Comparison of ENCODE assay signal across 8 mouse cellular contexts in genomic region chr13:115100381-115101177, GRCm38 (mm10). TPM values are rescaled to one million over a fixed set of nuclear protein-coding genes. Genes with fewer than 3 reads are reported as not detected.
DNase-seq lines count a peak whose midpoint lies in the region; ATAC-seq and TF ChIP-seq lines count a peak whose summit lies in the region.

No protein-coding gene starts in this region.

- DNase-seq in lung, postnatal 0 days (ENCODE audit: low spot score), result no peak
- DNase-seq in lung, postnatal 4 days, result no peak
- peak; percentile 7 for DNase-seq in forebrain, embryonic 14.5 days (ENCODE audit: low spot score)
- DNase-seq in ovary, adult 18-20 months (ENCODE audit: low spot score), result no peak
- DNase-seq in adrenal gland, postnatal 10 days, result no peak

- no peaks in the 10 kb centered on the region for H3K27me3 ChIP-seq in lung, postnatal 0 days (replicated peaks; ENCODE audit: insufficient read depth, low read length)
- H3K27me3 ChIP-seq in forebrain, embryonic 14.5 days (replicated peaks; ENCODE audit: control insufficient read depth, insufficient read depth, low read length), result peaks cover 16% of the 10 kb centered on the region
- H3K27me3 ChIP-seq in limb, embryonic 12.5 days, result no peaks in the 10 kb centered on the region
- H3K27me3 ChIP-seq in small intestine, adult 2 months (ENCODE audit: control insufficient read depth, insufficient read depth, low read length), result no peaks in the 10 kb centered on the region

- TF ChIP-seq EP300 in lung, postnatal 0 days (IDR thresholded peaks at IDR 0.05), result no peak

- no peak for ATAC-seq in lung, postnatal 0 days
- ATAC-seq in forebrain, embryonic 14.5 days, result no peak
- ATAC-seq in limb, embryonic 12.5 days (ENCODE audit: insufficient number of reproducible peaks, insufficient read depth, low FRiP score, low TSS enrichment, low read depth), result no peak
- no peak for ATAC-seq in frontal cortex, adult (ENCODE audit: low TSS enrichment)

- TF ChIP-seq POLR2A in small intestine, adult 2 months (IDR thresholded peaks at IDR 0.05; ENCODE audit: low read depth, low read length), result no peak

- H3K4me1 ChIP-seq in lung, postnatal 0 days (ENCODE audit: insufficient read depth, low read depth, low read length), result peaks cover 4% of the 10 kb centered on the region; the same call in 1 of the 2 replicates
- peaks cover 10% of the 10 kb centered on the region for H3K4me1 ChIP-seq in forebrain, embryonic 14.5 days (ENCODE audit: control insufficient read depth, insufficient read depth, low read length)
- H3K4me1 ChIP-seq in limb, embryonic 12.5 days (replicated peaks), result peaks cover 9% of the 10 kb centered on the region
- H3K4me1 ChIP-seq in small intestine, adult 2 months (ENCODE audit: control insufficient read depth, insufficient read depth, insufficient read length, low read length), result no peaks in the 10 kb centered on the region; the same call in 1 of the 2 replicates

- WGBS in lung, postnatal 0 days, result 32% methylated on average over 11 of the region's 11 CpGs
- WGBS in forebrain, embryonic 14.5 days, result 14% methylated on average over 11 of the region's 11 CpGs
- 29% methylated on average over 11 of the region's 11 CpGs for WGBS in limb, embryonic 12.5 days
- WGBS in small intestine, adult 2 months, result 14% methylated on average over 11 of the region's 11 CpGs

- H3K27ac ChIP-seq in lung, postnatal 0 days (ENCODE audit: low read length), result peak overlapping the region; percentile 79
- 0 out of 2 replicates have a peak overlapping the region, but pooled peaks have one; percentile 27 for H3K27ac ChIP-seq in forebrain, embryonic 14.5 days (ENCODE audit: low read depth, low read length)
- no peak overlapping the region for H3K27ac ChIP-seq in limb, embryonic 12.5 days
- H3K27ac ChIP-seq in small intestine, adult 2 months (ENCODE audit: insufficient read depth, low read depth, low read length), result peak overlapping the region; percentile 87

- H3K4me3 ChIP-seq in lung, postnatal 0 days (ENCODE audit: low read depth, low read length), result peak overlapping the region; percentile 57
- H3K4me3 ChIP-seq in forebrain, embryonic 14.5 days (ENCODE audit: low read depth, low read length), result peak overlapping the region; percentile 43
- peak overlapping the region; percentile 58 for H3K4me3 ChIP-seq in limb, embryonic 12.5 days (replicated peaks)
- H3K4me3 ChIP-seq in small intestine, adult 2 months (ENCODE audit: low read depth, low read length), result peak overlapping the region; percentile 71; the same call in 1 of the 2 replicates

- no peaks in the 10 kb centered on the region for H3K9me3 ChIP-seq in lung, postnatal 0 days (ENCODE audit: low read length)
- no peaks in the 10 kb centered on the region for H3K9me3 ChIP-seq in forebrain, embryonic 14.5 days (replicated peaks; ENCODE audit: control insufficient read depth, low read length)
- H3K9me3 ChIP-seq in limb, embryonic 12.5 days, result no peaks in the 10 kb centered on the region

- no peaks in the 10 kb centered on the region for H3K36me3 ChIP-seq in lung, postnatal 0 days (ENCODE audit: insufficient read depth, low read length)
- H3K36me3 ChIP-seq in forebrain, embryonic 14.5 days (ENCODE audit: control insufficient read depth, insufficient read depth, low read length), result no peaks in the 10 kb centered on the region
- no peaks in the 10 kb centered on the region for H3K36me3 ChIP-seq in limb, embryonic 12.5 days
- no peaks in the 10 kb centered on the region for H3K36me3 ChIP-seq in small intestine, adult 2 months (ENCODE audit: control insufficient read depth, insufficient read depth, low read length)

- TF ChIP-seq CTCF in lung, postnatal 0 days (IDR thresholded peaks at IDR 0.05), result no peak
- TF ChIP-seq CTCF in small intestine, adult 2 months (IDR thresholded peaks at IDR 0.05; ENCODE audit: extremely low read depth, insufficient read length, insufficient replicate concordance, low read depth, low read length), result no peak

- peak overlapping the region; percentile 52 for H3K9ac ChIP-seq in lung, postnatal 0 days (replicated peaks; ENCODE audit: low read depth)
- H3K9ac ChIP-seq in forebrain, embryonic 14.5 days (ENCODE audit: low read length), result no peak overlapping the region; the same call in 1 of the 2 replicates
- no peak overlapping the region for H3K9ac ChIP-seq in limb, embryonic 12.5 days (replicated peaks)

- peak overlapping the region; percentile 69 for H3K4me2 ChIP-seq in lung, postnatal 0 days (replicated peaks; ENCODE audit: low read depth, low read length)
- peak overlapping the region; percentile 86 for H3K4me2 ChIP-seq in forebrain, embryonic 14.5 days (ENCODE audit: low read length)
- peak overlapping the region; percentile 95 for H3K4me2 ChIP-seq in limb, embryonic 12.5 days

RNA-seq across cellular contexts. Expression of gene Gm49395, which starts 1.1 kb away (rescaled TPM):
- polyA plus RNA-seq in lung, postnatal 0 days (2015; fragmentation: Nextera tagmentation; extraction: Ambion mirVana), result 8.7 and 8.9 TPM in 2 replicates
- polyA plus RNA-seq in forebrain, embryonic 14.5 days (2014; fragmentation: Nextera tagmentation; extraction: Ambion mirVana), result 4.0 and 4.9 TPM in 2 replicates
- polyA plus RNA-seq in limb, embryonic 12.5 days (2016; fragmentation: Nextera tagmentation; extraction: Ambion mirVana), result 2.1 and 2.8 TPM in 2 replicates
- 5.6 and 9.0 TPM in 2 replicates for polyA plus RNA-seq in small intestine, adult 2 months (2012; rRNA removed)
- total RNA-seq in adrenal gland, postnatal 10 days (2021), result 10 to 100 TPM; 10.8 to 13.2 TPM

RNA-seq across cellular contexts. Expression of gene Itga1, which starts 1.2 kb away (rescaled TPM):
- 22.0 and 30.1 TPM in 2 replicates for polyA plus RNA-seq in lung, postnatal 0 days (2015; fragmentation: Nextera tagmentation; extraction: Ambion mirVana)
- 5.8 and 6.6 TPM in 2 replicates for polyA plus RNA-seq in forebrain, embryonic 14.5 days (2014; fragmentation: Nextera tagmentation; extraction: Ambion mirVana)
- polyA plus RNA-seq in limb, embryonic 12.5 days (2016; fragmentation: Nextera tagmentation; extraction: Ambion mirVana), result 3.5 and 4.1 TPM in 2 replicates
- polyA plus RNA-seq in small intestine, adult 2 months (2012; rRNA removed), result 3.5 and 4.2 TPM in 2 replicates
- total RNA-seq in adrenal gland, postnatal 10 days (2021), result 10 to 100 TPM; 42.4 to 59.2 TPM

RNA-seq across cellular contexts. Expression of gene Pelo, which starts 10.6 kb away (rescaled TPM):
- polyA plus RNA-seq in lung, postnatal 0 days (2015; fragmentation: Nextera tagmentation; extraction: Ambion mirVana), result 5.4 and 5.9 TPM in 2 replicates
- polyA plus RNA-seq in forebrain, embryonic 14.5 days (2014; fragmentation: Nextera tagmentation; extraction: Ambion mirVana), result 5.6 and 5.9 TPM in 2 replicates
- 5.0 and 5.2 TPM in 2 replicates for polyA plus RNA-seq in limb, embryonic 12.5 days (2016; fragmentation: Nextera tagmentation; extraction: Ambion mirVana)
- polyA plus RNA-seq in small intestine, adult 2 months (2012; rRNA removed), result 11.8 and 17.8 TPM in 2 replicates
- 10 to 100 TPM; 21.8 to 25.0 TPM for total RNA-seq in adrenal gland, postnatal 10 days (2021)
